Mouse (Mus musculus) liver, embryonic 18 days (tissue): ENCODE data around the gene Alyref. TPM values are rescaled to one million over a fixed set of nuclear protein-coding genes. Genes with fewer than 3 reads are reported as not detected.

Experiments used
- polyA plus RNA-seq: library from polyadenylated mRNA; depleted of rRNA; stranded (reverse); fragments of >200 nt; gene quantifications from 2 replicates; pipeline ENCODE4 v1.2.3, GENCODE M21; 2012; rRNA removed

Alyref gene
- polyA plus RNA-seq, result 49.6 and 60.6 TPM in 2 replicates

GRCm38 (mm10) chr11:120598283-120598989 lies at the start of gene Alyref, which contains the start of gene Anapc11:
Alyref (minus strand) TSS chr11:120598365.
Anapc11 (plus strand) TSS chr11:120598421.

GRCm38 (mm10) chr11:120643601-120643987 lies 45.4 kb upstream of the Alyref start, which contains the start of gene Pycr1:
Pycr1 (minus strand) TSS chr11:120643769.

GRCm38 (mm10) chr11:120633520-120634343 lies 35.6 kb upstream of the Alyref start, which contains the start of gene Mafg:
Mafg (minus strand) TSS chr11:120633600.

GRCm38 (mm10) chr11:120625152-120625775 lies 27.1 kb upstream of the Alyref start, which contains the start of gene Sirt7:
Sirt7 (minus strand) TSS chr11:120625240.

GRCm38 (mm10) chr11:120617519-120618112 lies 19.5 kb upstream of the Alyref start, which contains the start of gene Pcyt2:
Pcyt2 (minus strand) TSS chr11:120617936.

GRCm38 (mm10) chr11:120608241-120609034 lies 10.3 kb upstream of the Alyref start, which contains the start of gene Npb:
Npb (plus strand) TSS chr11:120608477.

GRCm38 (mm10) chr11:120581490-120582267 lies 16.5 kb downstream of the Alyref start, which contains the start of gene Arhgdia:
Arhgdia (minus strand) TSS chr11:120581624.

GRCm38 (mm10) chr11:120572752-120573584 lies 25.2 kb downstream of the Alyref start, which contains the start of gene P4hb:
P4hb (minus strand) TSS chr11:120573253.

GRCm38 (mm10) chr11:120550810-120551440 lies 47.2 kb downstream of the Alyref start, which contains the start of gene Ppp1r27:
Ppp1r27 (minus strand) TSS chr11:120551132.

GRCm38 (mm10) chr11:120549168-120549945 lies 48.8 kb downstream of the Alyref start, which contains the start of gene Mcrip1:
Mcrip1 (minus strand) TSS chr11:120549727.

Other genes with a start within 250 kb of the Alyref start
- gene Actg1, start 249.8 kb downstream of the Alyref start, polyA plus RNA-seq, result 247 and 252 TPM in 2 replicates
- not detected in 2 replicates for gene Fscn2, start 236.8 kb downstream of the Alyref start, polyA plus RNA-seq
- gene Faap100, start 219.6 kb downstream of the Alyref start, polyA plus RNA-seq, result 5.6 and 6.2 TPM in 2 replicates
- 17.2 and 19.2 TPM in 2 replicates for gene Nploc4, start 160.7 kb downstream of the Alyref start, polyA plus RNA-seq
- gene Tspan10, start 155.7 kb downstream of the Alyref start, polyA plus RNA-seq, result not detected in 2 replicates
- 0.20 and 0.23 TPM in 2 replicates for gene Pde6g, start 144.9 kb downstream of the Alyref start, polyA plus RNA-seq
- 10.7 and 12.5 TPM in 2 replicates for gene Oxld1, start 140.3 kb downstream of the Alyref start, polyA plus RNA-seq
- gene Ccdc137, start 140.2 kb downstream of the Alyref start, polyA plus RNA-seq, result 10.3 and 12.0 TPM in 2 replicates
- 11.1 and 11.7 TPM in 2 replicates for gene Arl16, start 130.8 kb downstream of the Alyref start, polyA plus RNA-seq
- gene Mrpl12, start 113.8 kb downstream of the Alyref start, polyA plus RNA-seq, result 72.1 and 77.6 TPM in 2 replicates
- gene Slc25a10, start 106.5 kb downstream of the Alyref start, polyA plus RNA-seq, result 30.6 and 30.7 TPM in 2 replicates
- 49.1 and 58.0 TPM in 2 replicates for gene Gcgr, start 67.7 kb downstream of the Alyref start, polyA plus RNA-seq
- gene Mcrip1, start 48.6 kb downstream of the Alyref start, polyA plus RNA-seq, result 41.8 and 45.5 TPM in 2 replicates
- not detected in 2 replicates for gene Ppp1r27, start 47.2 kb downstream of the Alyref start, polyA plus RNA-seq
- gene P4hb, start 25.1 kb downstream of the Alyref start, polyA plus RNA-seq, result 432 and 494 TPM in 2 replicates
- gene Arhgdia, start 16.7 kb downstream of the Alyref start, polyA plus RNA-seq, result 142 and 152 TPM in 2 replicates
- gene Anapc11, start 56 bp upstream of the Alyref start, polyA plus RNA-seq, result 34.4 and 36.3 TPM in 2 replicates
- 4.7 TPM in 2 replicates for gene Npb, start 10.1 kb upstream of the Alyref start, polyA plus RNA-seq
- gene Pcyt2, start 19.6 kb upstream of the Alyref start, polyA plus RNA-seq, result 389 and 419 TPM in 2 replicates
- 30.4 and 32.8 TPM in 2 replicates for gene Sirt7, start 26.9 kb upstream of the Alyref start, polyA plus RNA-seq
- 28.0 and 31.0 TPM in 2 replicates for gene Mafg, start 35.2 kb upstream of the Alyref start, polyA plus RNA-seq
- gene Pycr1, start 45.4 kb upstream of the Alyref start, polyA plus RNA-seq, result 6.9 and 7.8 TPM in 2 replicates
- 0.19 and 0.43 TPM in 2 replicates for gene Myadml2, start 49.8 kb upstream of the Alyref start, polyA plus RNA-seq
- gene Notum, start 62.8 kb upstream of the Alyref start, polyA plus RNA-seq, result 0.25 and 0.26 TPM in 2 replicates
- 23.8 and 25.4 TPM in 2 replicates for gene Aspscr1, start 74.6 kb upstream of the Alyref start, polyA plus RNA-seq
- gene Cenpx, start 115.4 kb upstream of the Alyref start, polyA plus RNA-seq, result 54.1 and 60.7 TPM in 2 replicates
- 7.4 and 8.9 TPM in 2 replicates for gene Lrrc45, start 115.6 kb upstream of the Alyref start, polyA plus RNA-seq
- gene Rac3, start 123.1 kb upstream of the Alyref start, polyA plus RNA-seq, result 1.2 and 1.7 TPM in 2 replicates
- gene Dcxr, start 128.9 kb upstream of the Alyref start, polyA plus RNA-seq, result 42.2 and 46.5 TPM in 2 replicates
- gene Cbr2, start 133.7 kb upstream of the Alyref start, polyA plus RNA-seq, result 0.03 and 0.24 TPM in 2 replicates
- gene Hmga1b, start 164.4 kb upstream of the Alyref start, polyA plus RNA-seq, result 1.1 TPM in 2 replicates
- 5.5 and 6.7 TPM in 2 replicates for gene Rfng, start 185.8 kb upstream of the Alyref start, polyA plus RNA-seq
- 49.2 and 50.9 TPM in 2 replicates for gene Gps1, start 185.9 kb upstream of the Alyref start, polyA plus RNA-seq
- 25.6 and 27.9 TPM in 2 replicates for gene Dus1l, start 198.0 kb upstream of the Alyref start, polyA plus RNA-seq
- 99.0 and 126 TPM in 2 replicates for gene Fasn, start 226.2 kb upstream of the Alyref start, polyA plus RNA-seq